Mouse (Mus musculus) embryonic fibroblast, embryonic 13.5 days (primary cell): ENCODE measurements at regions not wholly inside any gene's neighbourhood (a gene's known extent, or its start where the extent isn't known, plus 50 kb on each side); places are given as distances from the start of the nearest gene placed in this dataset.

Experiments used
- H3K27ac ChIP-seq: 2 replicates; pipeline ENCODE4 v1.5.1; 2012; ENCODE audit warnings: low read length, control low read depth, inconsistent platforms; ENCODE audit not compliant: insufficient read depth
- H3K4me1 ChIP-seq: 2 replicates; pipeline ENCODE4 v1.6.1; 2011; ENCODE audit warnings: low read length; ENCODE audit not compliant: control insufficient read depth, insufficient read depth
- H3K4me3 ChIP-seq: 2 replicates; pipeline ENCODE4 v1.5.1; 2011; ENCODE audit warnings: mild to moderate bottlenecking, control low read depth, low read length; ENCODE audit not compliant: insufficient read depth
- CTCF ChIP-seq: IDR thresholded peaks from 2 replicates; pipeline ENCODE4 v1.5.1; 2011; ENCODE audit warnings: mild to moderate bottlenecking, control low read depth, low read length, moderate library complexity, borderline replicate concordance; ENCODE audit not compliant: insufficient read depth
- POLR2A ChIP-seq: IDR thresholded peaks from 2 replicates; pipeline ENCODE4 v1.6.1; 2011; ENCODE audit warnings: low read depth, mild to moderate bottlenecking, control low read depth, low read length, moderate library complexity

- Histone ChIP-seq H3K4me1 (no peaks in the 10 kb centered on the region), H3K4me3 (no peak overlapping the region), H3K27ac (no peak overlapping the region)
- TF ChIP-seq POLR2A: no peak
- TF ChIP-seq CTCF: no peak
Observed at GRCm38 (mm10) chr1:63951663-63952062, 170.4 kb downstream of the Klf7 start.

DNA sequence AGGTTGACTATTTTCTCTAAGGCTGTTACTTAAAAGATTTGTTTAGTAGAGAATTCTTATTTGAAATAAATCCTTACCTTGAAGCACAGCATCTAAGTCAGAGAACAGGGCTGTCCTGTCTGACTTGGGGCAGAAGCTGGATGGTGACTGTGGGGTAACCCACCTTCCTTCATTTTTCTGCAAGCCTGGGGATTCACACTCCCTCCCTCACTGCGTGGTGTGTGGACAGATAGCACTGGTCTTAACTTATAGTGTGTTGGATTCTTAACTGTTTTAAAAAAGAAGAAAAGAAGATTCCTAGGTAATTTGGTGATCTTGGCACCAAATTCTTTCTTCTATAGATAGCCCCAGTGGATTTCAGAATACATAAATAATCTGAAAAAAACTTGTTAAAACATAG is 174.8 kb downstream of the Klf7 start:
- Histone ChIP-seq H3K4me1 (no peaks in the 10 kb centered on the region), H3K27ac (no peak overlapping the region), H3K4me3 (no peak overlapping the region)
- TF ChIP-seq POLR2A (no peak), CTCF (no peak)

GRCm38 (mm10) chr1:63946834-63947233 is 175.2 kb downstream of the Klf7 start:
- no peaks in the 10 kb centered on the region for H3K4me1 ChIP-seq
- H3K4me3 ChIP-seq: no peak overlapping the region
- TF ChIP-seq POLR2A (no peak), CTCF (no peak)
- H3K27ac ChIP-seq: no peak overlapping the region

GRCm38 (mm10) chr1:63944786-63945185 is 175.7 kb upstream of the 4933402D24Rik start:
- no peak overlapping the region for H3K4me3 ChIP-seq
- H3K27ac ChIP-seq: no peak overlapping the region
- no peak for TF ChIP-seq CTCF
- TF ChIP-seq POLR2A: no peak
- H3K4me1 ChIP-seq: no peaks in the 10 kb centered on the region

GRCm38 (mm10) chr1:63938416-63938815 is 169.3 kb upstream of the 4933402D24Rik start:
- Histone ChIP-seq H3K4me3 (no peak overlapping the region), H3K27ac (no peak overlapping the region), H3K4me1 (no peaks in the 10 kb centered on the region)
- TF ChIP-seq CTCF (no peak), POLR2A (no peak)

- TF ChIP-seq CTCF (no peak), POLR2A (no peak)
- no peaks in the 10 kb centered on the region for H3K4me1 ChIP-seq
- H3K4me3 ChIP-seq: no peak overlapping the region
- no peak overlapping the region for H3K27ac ChIP-seq
Observed at GRCm38 (mm10) chr1:63937480-63937879, 168.4 kb upstream of the 4933402D24Rik start.

DNA sequence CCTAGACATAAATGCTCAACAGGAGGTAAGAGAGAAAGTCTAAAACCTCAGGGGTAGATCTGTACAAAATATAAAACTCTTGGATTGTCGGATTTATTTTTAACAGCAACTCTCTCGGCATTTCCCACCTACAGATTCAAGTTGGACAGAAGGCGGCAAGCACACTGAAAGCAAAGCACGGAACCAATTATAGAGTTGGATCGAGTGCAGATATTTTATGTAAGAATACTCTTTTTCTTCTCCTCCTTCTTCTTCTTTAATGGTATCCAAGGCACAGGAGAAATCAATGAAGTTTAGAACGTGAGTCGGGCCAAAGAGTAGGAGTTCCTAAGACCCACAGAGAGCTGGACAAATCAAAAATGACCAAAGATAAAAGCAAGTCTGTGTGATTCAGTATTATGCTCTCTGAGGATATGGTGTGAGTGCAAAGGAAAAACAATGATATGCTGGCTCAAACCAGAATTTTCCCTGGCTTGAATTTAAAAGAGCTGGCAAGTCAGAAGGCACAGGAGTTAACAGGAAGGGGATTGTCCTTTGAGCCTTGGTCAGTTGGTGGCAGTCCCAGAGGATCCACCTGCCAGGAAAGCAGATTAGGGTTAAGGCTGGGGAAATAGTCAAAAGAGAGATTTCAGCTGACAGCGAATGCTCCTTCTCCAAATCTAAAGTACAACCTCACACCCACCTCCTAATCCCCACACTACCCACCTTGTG is 165.7 kb upstream of the 4933402D24Rik start:
- Histone ChIP-seq H3K4me3 (no peak overlapping the region), H3K27ac (no peak overlapping the region), H3K4me1 (no peaks in the 10 kb centered on the region)
- TF ChIP-seq POLR2A: no peak
- TF ChIP-seq CTCF: no peak

DNA sequence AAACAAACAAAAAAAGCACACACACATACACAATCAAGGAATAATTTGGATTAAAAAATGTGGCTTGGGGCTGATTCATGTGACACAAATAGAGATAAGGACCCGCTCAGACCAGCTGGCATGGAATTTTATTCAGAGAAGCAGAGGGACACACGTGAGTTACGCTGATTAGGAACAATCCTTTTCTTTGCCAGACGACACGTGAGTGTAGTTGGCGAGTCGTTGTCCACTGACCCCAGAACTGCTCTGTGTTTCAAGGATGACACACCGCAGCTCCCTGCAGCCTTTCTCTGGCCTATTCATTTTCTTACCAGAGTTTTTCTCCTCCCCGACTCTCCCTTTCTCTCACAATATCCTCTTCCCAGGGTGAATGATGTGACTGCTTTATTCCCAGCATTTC is 163.4 kb upstream of the 4933402D24Rik start:
- no peaks in the 10 kb centered on the region for H3K4me1 ChIP-seq
- H3K27ac ChIP-seq: no peak overlapping the region
- TF ChIP-seq CTCF (no peak), POLR2A (no peak)
- H3K4me3 ChIP-seq: no peak overlapping the region

DNA sequence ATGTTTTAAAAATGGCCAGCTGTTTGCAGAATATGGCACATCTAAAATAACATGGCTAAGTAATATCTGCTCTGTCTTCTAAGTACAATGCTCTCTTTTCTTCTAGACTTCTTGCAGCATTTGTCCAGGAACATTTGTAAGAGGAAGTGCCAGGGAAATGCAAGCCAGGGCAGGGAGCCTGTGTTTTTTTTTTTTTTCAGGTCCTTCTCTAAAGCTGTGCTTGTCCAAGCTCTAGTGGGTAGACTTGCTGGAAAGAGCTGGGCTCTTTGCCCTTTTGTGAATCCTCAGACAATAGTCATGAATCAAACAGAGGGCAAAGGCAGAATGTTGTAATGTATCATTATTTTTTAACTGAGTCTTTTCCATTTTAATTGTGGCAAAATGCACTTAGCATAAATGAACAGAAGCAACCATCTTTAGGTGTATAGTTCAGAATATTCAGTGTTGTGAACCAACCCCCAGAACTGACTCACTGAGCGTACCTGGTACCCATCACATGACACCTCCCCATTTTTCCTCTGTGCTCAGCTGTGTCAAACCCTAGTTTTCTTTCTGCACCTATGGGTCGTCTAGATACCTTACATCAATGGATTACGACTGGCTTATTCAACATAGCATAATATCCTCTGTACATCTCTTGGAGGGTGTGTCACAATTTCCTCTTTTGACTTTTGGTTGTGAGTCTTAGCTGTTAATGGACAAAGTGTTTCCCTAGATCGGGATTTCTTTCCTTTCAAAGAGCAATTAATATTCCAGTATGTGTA is 160.5 kb upstream of the 4933402D24Rik start:
- Histone ChIP-seq H3K4me1 (no peaks in the 10 kb centered on the region), H3K27ac (no peak overlapping the region), H3K4me3 (no peak overlapping the region)
- TF ChIP-seq CTCF (no peak), POLR2A (no peak)

GRCm38 (mm10) chr1:63928850-63929249 is 159.8 kb upstream of the 4933402D24Rik start:
- Histone ChIP-seq H3K4me3 (no peak overlapping the region), H3K4me1 (no peaks in the 10 kb centered on the region), H3K27ac (no peak overlapping the region)
- TF ChIP-seq POLR2A: no peak
- TF ChIP-seq CTCF: no peak
